Mouse (Mus musculus) CH12.LX (cell line): Measurements from ENCODE around the gene Hist1h3f. TPM values are rescaled to one million over a fixed set of nuclear protein-coding genes. Genes with fewer than 3 reads are reported as not detected.
"Not testable (repeated sequence)": the region's sequence is repeated elsewhere in the genome, so short reads cannot be mapped to it uniquely, and the experiment has no call there.

ENCODE experiments used
- DNase-seq: peaks from one replicate; pipeline ENCODE4 v3.0.0-alpha.2; 2013; ENCODE audit errors: extremely low read depth
- H3K27ac ChIP-seq: 2 replicates; pipeline ENCODE4 v1.5.1; 2012; ENCODE audit warnings: low read depth, mild to moderate bottlenecking, control low read depth, moderate library complexity; ENCODE audit not compliant: insufficient read depth
- H3K27me3 ChIP-seq: replicated peaks from 2 replicates; pipeline ENCODE3; 2012; ENCODE audit warnings: inconsistent platforms
- H3K36me3 ChIP-seq, 2 experiments: replicated peaks in 1 of 2; 2 replicates each; pipeline versions ENCODE3 to v1.6.1; 2012; ENCODE audit warnings: inconsistent platforms in 1 of 2, low read length in 1 of 2, mild to moderate bottlenecking in 1 of 2, mixed read lengths in 1 of 2, moderate library complexity in 1 of 2; ENCODE audit not compliant: control insufficient read depth in 1 of 2, insufficient read depth in 1 of 2
- H3K4me1 ChIP-seq, 2 experiments: 2 replicates each; pipeline ENCODE4 v1.6.1; 2012; ENCODE audit warnings: inconsistent platforms in 1 of 2, moderate library complexity in 1 of 2; ENCODE audit not compliant: insufficient read depth in 2 of 2, control insufficient read depth in 1 of 2
- H3K4me2 ChIP-seq: 2 replicates; pipeline ENCODE4 v1.6.1; 2012; ENCODE audit warnings: low read depth, mild to moderate bottlenecking, control low read depth; ENCODE audit not compliant: poor library complexity, insufficient read depth, severe bottlenecking
- H3K4me3 ChIP-seq, 3 experiments: fragments of 150-350 bp in 1 of 3; sonication (generic) in 1 of 3; replicated peaks in 1 of 3; 2 replicates each; pipeline versions ENCODE3 to v1.5.1; 2011 to 2012; ENCODE audit warnings: low read depth in 2 of 3, low read length in 2 of 3, mild to moderate bottlenecking in 2 of 3, moderate library complexity in 2 of 3, control low read depth in 1 of 3, improper control_type of control experiment in 1 of 3, inconsistent platforms in 1 of 3, mixed read lengths in 1 of 3; ENCODE audit not compliant: poor library complexity in 1 of 3
- H3K79me2 ChIP-seq: replicated peaks from 2 replicates; pipeline ENCODE4 v1.6.1; 2012; ENCODE audit warnings: mild to moderate bottlenecking, moderate library complexity; ENCODE audit not compliant: control insufficient read depth, poor library complexity, insufficient read depth, severe bottlenecking; ENCODE audit errors: extremely low read depth
- H3K9ac ChIP-seq: 2 replicates; pipeline ENCODE4 v1.6.1; 2012; ENCODE audit warnings: low read depth, mild to moderate bottlenecking, control low read depth, moderate library complexity; ENCODE audit not compliant: insufficient read depth
- H3K9me3 ChIP-seq: replicated peaks from 2 replicates; pipeline ENCODE3; 2012; ENCODE audit warnings: low read length, inconsistent platforms, mixed read lengths
- CHD1 ChIP-seq: IDR thresholded peaks from 2 replicates; pipeline ENCODE4 v1.6.1; 2012; ENCODE audit warnings: low read depth, low read length, improper control_type of control experiment, inconsistent platforms
- CHD2 ChIP-seq: IDR thresholded peaks from 2 replicates; pipeline ENCODE4 v1.6.1; 2011; ENCODE audit warnings: low read length, improper control_type of control experiment
- ELF1 ChIP-seq: IDR thresholded peaks from 2 replicates; pipeline ENCODE4 v1.6.1; 2014; ENCODE audit warnings: low read depth, mild to moderate bottlenecking, inconsistent platforms, low read length, improper control_type of control experiment
- HCFC1 ChIP-seq: IDR thresholded peaks from 2 replicates; pipeline ENCODE4 v1.6.1; 2012; ENCODE audit warnings: low read depth, mild to moderate bottlenecking, inconsistent platforms, low read length, improper control_type of control experiment
- NELFE ChIP-seq: IDR thresholded peaks from 2 replicates; pipeline ENCODE4 v1.6.1; 2011; ENCODE audit warnings: low read depth, low read length, improper control_type of control experiment
- NRF1 ChIP-seq: IDR thresholded peaks from 2 replicates; pipeline ENCODE4 v1.6.1; 2014; ENCODE audit warnings: low read depth, mild to moderate bottlenecking, inconsistent platforms, low read length, improper control_type of control experiment, moderate library complexity
- POLR2A ChIP-seq: IDR thresholded peaks from 2 replicates; pipeline ENCODE4 v1.6.1; 2011; ENCODE audit warnings: low read depth, mild to moderate bottlenecking, improper control_type of control experiment, low read length
- POLR2AphosphoS2 ChIP-seq: IDR thresholded peaks from 2 replicates; pipeline ENCODE4 v1.6.1; 2011; ENCODE audit warnings: low read depth, low read length, improper control_type of control experiment
- RCOR1 ChIP-seq: conservative IDR thresholded peaks from 2 replicates; pipeline ENCODE4 v1.6.1; 2012; ENCODE audit warnings: low read depth, mild to moderate bottlenecking, inconsistent platforms, low read length, improper control_type of control experiment
- SIN3A ChIP-seq: IDR thresholded peaks from 2 replicates; pipeline ENCODE4 v1.6.1; 2012; ENCODE audit warnings: low read length, improper control_type of control experiment, inconsistent platforms
- TBP ChIP-seq: conservative IDR thresholded peaks from 2 replicates; pipeline ENCODE4 v1.6.1; 2011; ENCODE audit warnings: low read depth, low read length, improper control_type of control experiment
- TCF12 ChIP-seq: IDR thresholded peaks from 2 replicates; pipeline ENCODE4 v1.6.1; 2014; ENCODE audit warnings: low read depth, mild to moderate bottlenecking, inconsistent platforms, low read length, improper control_type of control experiment
- UBTF ChIP-seq: IDR thresholded peaks from 2 replicates; pipeline ENCODE4 v1.6.1; 2012; ENCODE audit warnings: low read depth, mild to moderate bottlenecking, inconsistent platforms, low read length, improper control_type of control experiment, moderate library complexity
- ZMIZ1 ChIP-seq: IDR thresholded peaks from 2 replicates; pipeline ENCODE4 v1.6.1; 2012; ENCODE audit warnings: low read depth, mild to moderate bottlenecking, inconsistent platforms, low read length, improper control_type of control experiment
- dilution Hi-C: fragments of 300-500 bp; cut with MboI; formaldehyde crosslinking; loops from 2 replicates; pipeline ENCODE4 v1.14.3; 2020; ENCODE audit warnings: low sequenced_read_pairs; ENCODE audit not compliant: extremely low pct_unique_long_range_greater_than_20kb, extremely low pct_ligation_motif_present
- in situ Hi-C: fragments of 300-500 bp; cut with MboI; formaldehyde crosslinking; loops from 3 replicates; pipeline ENCODE4 v1.14.3; 2019; ENCODE audit warnings: low sequenced_read_pairs, low pct_ligation_motif_present, low pct_unique_long_range_greater_than_20kb, mixed read lengths
- polyA plus RNA-seq: library from polyadenylated mRNA; unstranded; fragments of >175 nt; gene quantifications from 2 replicates; pipeline ENCODE4 v1.2.1, GENCODE M21; 2012; ENCODE audit warnings: low read depth; ENCODE audit not compliant: insufficient read length
- total RNA-seq, 2 experiments: library from RNA; depleted of rRNA; stranded (reverse); fragments of 300-350 nt in 1 of 2; fragments of >200 nt in 1 of 2; gene quantifications; 2 replicates each; pipeline ENCODE4 v1.2.3; 2012 to 2014

Hist1h3f gene
- total and polyA plus RNA-seq, 3 experiments, result 0.30 to 553 (median 8.0) TPM

DNA sequence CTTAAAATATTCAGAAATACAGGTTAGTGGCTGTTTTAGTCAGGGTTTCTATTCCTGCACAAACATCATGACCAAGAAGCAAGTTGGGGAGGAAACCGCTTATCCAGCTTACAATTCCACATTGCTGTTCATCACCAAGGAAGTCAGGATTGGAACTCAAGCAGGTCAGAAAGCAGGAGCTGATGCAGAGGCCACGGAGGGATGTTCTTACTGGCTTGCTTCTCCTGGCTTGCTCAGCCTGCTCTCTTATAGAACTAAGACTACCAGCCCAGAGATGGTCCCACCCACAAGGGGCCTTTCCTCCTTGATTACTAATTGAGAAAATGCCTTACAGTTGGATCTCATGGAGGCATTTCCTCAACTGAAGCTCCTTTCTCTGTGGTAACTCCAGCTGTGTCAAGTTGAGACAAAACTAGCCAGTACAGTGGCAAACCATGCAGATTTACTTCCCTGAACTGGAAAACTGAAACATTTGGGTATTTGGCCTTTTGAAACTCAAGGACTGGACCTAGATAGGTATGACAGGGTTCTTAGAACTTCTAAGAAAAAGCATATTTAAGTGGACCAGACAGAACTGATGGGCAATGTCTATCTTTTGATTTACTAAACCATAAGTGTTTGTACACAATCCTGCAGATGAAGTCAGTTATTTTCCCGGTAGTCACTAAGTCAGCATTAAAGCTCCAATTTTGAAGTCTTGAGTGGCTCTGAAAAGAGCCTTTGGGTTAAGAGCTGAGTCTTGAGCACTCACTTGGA is 1.4 kb upstream of the Hist1h3f start:
- peaks cover 5 to 36% of the 10 kb centered on the region in 2 experiments; a peak in 3 of 4 replicates for H3K4me1 ChIP-seq
- dilution Hi-C loops, H3K79me2 ChIP-seq, in situ Hi-C loops, DNase-seq, H3K36me3 ChIP-seq, H3K27me3 ChIP-seq, H3K9me3 ChIP-seq: not testable (repeated sequence)
- peak overlapping the region; percentile 34 to 72 (median 50) for H3K4me3 ChIP-seq
- H3K9ac ChIP-seq, result peak overlapping the region; percentile 97
- H3K4me2 ChIP-seq, result peak overlapping the region; percentile 84
- H3K27ac ChIP-seq, result peak overlapping the region; percentile 97
- TF ChIP-seq RCOR1 (peak; percentile 39; the same call in 1 of the 2 replicates), ZMIZ1 (peak; percentile 77; the same call in 1 of the 2 replicates), POLR2A (peak; percentile 44; the same call in 1 of the 2 replicates), CHD1 (peak; percentile 69; the same call in 1 of the 2 replicates), POLR2AphosphoS2 (peak; percentile 99), CHD2 (0 out of 2 replicates have a peak, but pooled peaks have one; percentile 4), NELFE (peak; percentile 52), SIN3A (peak; percentile 67; the same call in 1 of the 2 replicates)

DNA sequence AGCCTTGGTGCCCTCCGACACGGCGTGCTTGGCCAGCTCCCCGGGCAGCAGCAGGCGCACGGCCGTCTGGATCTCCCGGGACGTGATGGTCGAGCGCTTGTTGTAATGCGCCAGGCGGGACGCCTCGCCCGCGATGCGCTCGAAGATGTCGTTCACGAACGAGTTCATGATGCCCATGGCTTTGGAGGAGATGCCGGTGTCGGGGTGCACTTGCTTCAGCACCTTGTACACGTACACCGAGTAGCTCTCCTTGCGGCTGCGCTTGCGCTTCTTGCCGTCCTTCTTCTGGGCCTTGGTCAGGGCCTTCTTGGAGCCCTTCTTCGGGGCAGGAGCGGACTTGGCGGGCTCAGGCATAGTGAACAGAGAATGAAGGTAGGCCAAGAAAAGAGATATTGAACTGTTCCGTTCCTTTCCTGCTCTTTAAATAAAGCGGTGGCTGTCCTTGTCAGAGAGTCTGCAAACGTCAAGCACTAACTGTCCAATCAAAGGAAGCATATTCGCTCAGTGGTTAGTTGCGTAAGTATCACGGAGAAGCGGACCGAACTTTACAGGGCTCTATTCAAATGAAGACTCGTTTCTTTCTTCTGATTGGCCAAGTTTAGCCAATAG is 749 bp upstream of the Hist1h3f start, which contains the start of gene Hist1h2bh:
Gene Hist1h2bh, minus strand, starts transcription at position 394 of the 609 bp plus-strand sequence.
- peak; percentile 98 for DNase-seq
- peak within 1 kb of the TSS; percentile 50 to 72 (median 51) for H3K4me3 ChIP-seq
- TF ChIP-seq HCFC1, result peak; percentile 53; the same call in 1 of the 2 replicates
- TF ChIP-seq NRF1, result peak; percentile 63
- TF ChIP-seq ELF1, result 0 out of 2 replicates have a peak, but pooled peaks have one; percentile 9
- peak; percentile 99 for TF ChIP-seq POLR2A
- TF ChIP-seq POLR2AphosphoS2, result peak; percentile 98
- TF ChIP-seq UBTF, result peak; percentile 98
- TF ChIP-seq TBP, result peak; percentile 99
- peak; percentile 93 for TF ChIP-seq TCF12
- TF ChIP-seq SIN3A, result 0 out of 2 replicates have a peak, but pooled peaks have one; percentile 18
- peak; percentile 99 for TF ChIP-seq ZMIZ1
- TF ChIP-seq NELFE, result peak; percentile 99
- TF ChIP-seq, all 38 proteins: peak for 11; not testable (repeated sequence) for 27
- Histone ChIP-seq H3K9ac (peak within 1 kb of the TSS; percentile 97), H3K4me1 (peaks cover 3 to 29% of the 10 kb centered on the region in 2 experiments; a peak in 3 of 4 replicates), H3K4me2 (peak within 1 kb of the TSS; percentile 84), H3K27ac (peak within 1 kb of the TSS; percentile 97)
- H3K36me3 ChIP-seq, dilution Hi-C loops, H3K9me3 ChIP-seq, in situ Hi-C loops, H3K79me2 ChIP-seq, H3K27me3 ChIP-seq: not testable (repeated sequence)
